In genomic region chr13:46310790-46311189, GRCm38 (mm10) we compare ENCODE assay signal across 9 mouse cellular contexts. TPM values are rescaled to one million over a fixed set of nuclear protein-coding genes. Genes with fewer than 3 reads are reported as not detected.
DNase-seq lines count a peak whose midpoint lies in the region; ATAC-seq and TF ChIP-seq lines count a peak whose summit lies in the region.
"Had no signal": no experiment of that assay in that cellular context is flagged by ENCODE, and none has a peak within 500 bp of the region (broad histone marks: within the 10 kb centered on the region; RNA-seq: fewer than 3 reads in every experiment).

No protein-coding gene starts in this region.

- H3K4me1 ChIP-seq in embryonic facial prominence, embryonic 14.5 days (ENCODE audit: control insufficient read depth, insufficient read depth, low read length), result no peaks in the 10 kb centered on the region
- H3K4me1 ChIP-seq in kidney, postnatal 0 days (replicated peaks; ENCODE audit: insufficient read depth, low read length), result no peaks in the 10 kb centered on the region
- no peaks in the 10 kb centered on the region for H3K4me1 ChIP-seq in liver, embryonic 14.5 days (replicated peaks; ENCODE audit: control insufficient read depth in 2 of 2, insufficient read depth in 2 of 2, low read length in 1 of 2)

- H3K4me3 ChIP-seq in embryonic facial prominence, embryonic 14.5 days (ENCODE audit: low read depth, low read length), result no peak overlapping the region
- no peak overlapping the region for H3K4me3 ChIP-seq in kidney, postnatal 0 days (replicated peaks; ENCODE audit: low read depth, low read length)
- no peak overlapping the region for H3K4me3 ChIP-seq in liver, embryonic 14.5 days (ENCODE audit: insufficient read depth in 1 of 2, low read depth in 2 of 2, low read length in 2 of 2)

- H3K9me3 ChIP-seq in embryonic facial prominence, embryonic 14.5 days (ENCODE audit: control insufficient read depth, low read length), result 0 out of 2 replicates have a peak, but pooled peaks cover under 1% of the 10 kb centered on the region
- no peaks in the 10 kb centered on the region for H3K9me3 ChIP-seq in kidney, postnatal 0 days (replicated peaks; ENCODE audit: low read length)
- H3K9me3 ChIP-seq in liver, embryonic 14.5 days (ENCODE audit: control insufficient read depth, low read length), result no peaks in the 10 kb centered on the region

- DNase-seq in ovary, postnatal 10 days (ENCODE audit: low spot score), result peak; percentile 29
- no peak for DNase-seq in ovary, adult 18-20 months (ENCODE audit: low spot score)
- DNase-seq in adrenal gland, postnatal 14 days, result peak; percentile 72
- DNase-seq in embryonic facial prominence, embryonic 14.5 days (ENCODE audit: low spot score), result peak; percentile 77
- peak; percentile 78 for DNase-seq in kidney, postnatal 0 days (ENCODE audit: low spot score)
- DNase-seq in liver, embryonic 14.5 days (ENCODE audit: low read depth in 3 of 3, low spot score in 3 of 3), result peak in 1 of 3 experiments; percentile 4
- peak; percentile 84 to 86 for DNase-seq in right cerebral cortex, adult 2 months (ENCODE audit: low spot score in 2 of 2)

- 43% methylated on average over 10 of the region's 10 CpGs for WGBS in embryonic facial prominence, embryonic 14.5 days
- WGBS in kidney, postnatal 0 days, result 46% methylated on average over 10 of the region's 10 CpGs
- WGBS in liver, embryonic 14.5 days (ENCODE audit: insufficient replicate concordance), result 30% methylated on average over 10 of the region's 10 CpGs

- no peaks in the 10 kb centered on the region for H3K36me3 ChIP-seq in embryonic facial prominence, embryonic 14.5 days (ENCODE audit: control insufficient read depth, insufficient read depth, low read length)
- H3K36me3 ChIP-seq in kidney, postnatal 0 days (ENCODE audit: insufficient read depth, low read length), result no peaks in the 10 kb centered on the region
- H3K36me3 ChIP-seq in liver, embryonic 14.5 days (replicated peaks; ENCODE audit: control insufficient read depth, insufficient read depth, low read depth), result no peaks in the 10 kb centered on the region

- no peak for ATAC-seq in embryonic facial prominence, embryonic 14.5 days (ENCODE audit: low read depth)
- ATAC-seq in kidney, postnatal 0 days (replicated peaks; ENCODE audit: low FRiP score, low read depth), result no peak
- no peak for ATAC-seq in liver, embryonic 14.5 days (ENCODE audit: insufficient read depth)
- no peak for ATAC-seq in erythroblast, adult 5-6 weeks (replicated peaks; ENCODE audit: low FRiP score, poor library complexity, severe bottlenecking)

- TF ChIP-seq EP300 in liver, embryonic 14.5 days (IDR thresholded peaks at IDR 0.05; ENCODE audit: low read depth), result no peak

- H3K27me3 ChIP-seq in embryonic facial prominence, embryonic 14.5 days (replicated peaks; ENCODE audit: control insufficient read depth, insufficient read depth, low read length), result no peaks in the 10 kb centered on the region
- no peaks in the 10 kb centered on the region for H3K27me3 ChIP-seq in kidney, postnatal 0 days (ENCODE audit: insufficient read depth, low read length)
- no peaks in the 10 kb centered on the region for H3K27me3 ChIP-seq in liver, embryonic 14.5 days (ENCODE audit: control insufficient read depth, insufficient read depth, low read length)

- TF ChIP-seq CTCF in kidney, postnatal 0 days (IDR thresholded peaks at IDR 0.05; ENCODE audit: low read depth), result peak; percentile 87
- peak; percentile 43; the same call in 1 of the 2 replicates for TF ChIP-seq CTCF in liver, embryonic 14.5 days (IDR thresholded peaks at IDR 0.05; ENCODE audit: low read depth)

- H3K9ac ChIP-seq in embryonic facial prominence, embryonic 14.5 days (ENCODE audit: low read depth, low read length), result no peak overlapping the region
- no peak overlapping the region for H3K9ac ChIP-seq in kidney, postnatal 0 days (ENCODE audit: low read depth, low read length)
- H3K9ac ChIP-seq in liver, embryonic 14.5 days (replicated peaks), result no peak overlapping the region

- H3K4me2 ChIP-seq in embryonic facial prominence, embryonic 14.5 days (ENCODE audit: low read depth, low read length), result no peak overlapping the region; the same call in 1 of the 2 replicates
- H3K4me2 ChIP-seq in kidney, postnatal 0 days (ENCODE audit: low read length), result peak overlapping the region; percentile 30; the same call in 1 of the 2 replicates
- no peak overlapping the region for H3K4me2 ChIP-seq in liver, embryonic 14.5 days (ENCODE audit: low read depth)

- H3K27ac ChIP-seq in embryonic facial prominence, embryonic 14.5 days (replicated peaks; ENCODE audit: low read depth, low read length), result no peak overlapping the region
- H3K27ac ChIP-seq in kidney, postnatal 0 days, result no peak overlapping the region
- H3K27ac ChIP-seq in liver, embryonic 14.5 days, result no peak overlapping the region

RNA-seq across cellular contexts. Expression of gene Stmnd1, which starts 37.3 kb away (rescaled TPM):
- 0.26 TPM in 1 of 2 replicates, not detected in the other for total RNA-seq in adrenal gland, postnatal 14 days (2021)
- polyA plus RNA-seq in embryonic facial prominence, embryonic 14.5 days (2014; fragmentation: Nextera tagmentation; extraction: Ambion mirVana), result 0.80 and 0.86 TPM in 2 replicates
- 0.26 and 0.46 TPM in 2 replicates for polyA plus RNA-seq in kidney, postnatal 0 days (2015; fragmentation: Nextera tagmentation; extraction: Ambion mirVana)
- polyA plus RNA-seq in liver, embryonic 14.5 days (2012; rRNA removed), result not detected in 2 replicates
- polyA plus RNA-seq in liver, embryonic 14.5 days (2014; fragmentation: Nextera tagmentation; extraction: Ambion mirVana), result not detected in 2 replicates
- not detected in 2 replicates for total RNA-seq in erythroblast, adult 5-6 weeks (2015; ENCODE audit: low replicate concordance)
- not detected in 2 replicates for total RNA-seq in erythroblast, adult 5-6 weeks (2017; ENCODE audit: low replicate concordance)
- polyA plus RNA-seq: small intestine, adult 2 months had no signal
